Mouse (Mus musculus): ENCODE results near the gene Amdhd2.
"Not testable (repeated sequence)": the region's sequence is repeated elsewhere in the genome, so short reads cannot be mapped to it uniquely, and the experiment has no call there.

DNA sequence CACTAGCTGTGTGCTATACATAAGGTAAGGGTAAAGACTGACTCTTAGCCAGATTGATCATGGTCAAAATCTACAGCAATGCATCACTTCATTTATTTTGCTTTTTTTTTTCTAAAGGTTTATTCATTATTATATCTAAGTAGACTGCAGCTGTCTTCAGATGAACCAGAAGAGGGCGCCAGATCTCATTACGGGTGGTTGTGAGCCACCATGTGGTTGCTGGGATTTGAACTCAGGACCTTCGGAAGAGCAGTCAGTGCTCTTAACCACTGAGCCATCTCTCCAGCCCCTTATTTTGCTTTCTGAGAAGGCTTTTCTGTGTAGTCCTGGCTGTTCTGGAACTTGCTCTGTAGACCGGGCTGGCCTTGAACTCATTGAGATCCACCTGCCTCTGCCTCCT, 30.6 kb downstream of the Amdhd2 start:
- TF ChIP-seq CTCF (IDR thresholded peaks at IDR 0.05; ENCODE audit: low read depth), result peak; percentile 41
- not testable (repeated sequence) for TF ChIP-seq EP300 (optimal IDR thresholded peaks at IDR 0.05)
